Mouse (Mus musculus) kidney, embryonic 15.5 days (tissue): ENCODE results near the gene Hoxd3. TPM values are rescaled to one million over a fixed set of nuclear protein-coding genes. Genes with fewer than 3 reads are reported as not detected.
A peak's percentile ranks its signal among the peaks of the same experiment; 100 is the strongest.

Source experiments
- ATAC-seq: fragments of 200-750 bp; cut with Nextera tagmentation; replicated peaks from 2 replicates; pipeline ENCODE4 v1.8.0; 2017; ENCODE audit warnings: moderate TSS enrichment; ENCODE audit not compliant: low FRiP score
- H3K27ac ChIP-seq: fragments of 300-500 bp; sonication (generic); 2 replicates; pipeline ENCODE4 v1.5.1; 2015; ENCODE audit warnings: mild to moderate bottlenecking, inconsistent platforms
- H3K27me3 ChIP-seq: fragments of 300-500 bp; sonication (generic); 2 replicates; pipeline ENCODE4 v1.6.1; 2015; ENCODE audit warnings: inconsistent platforms
- H3K36me3 ChIP-seq: fragments of 300-500 bp; sonication (generic); 2 replicates; pipeline ENCODE4 v1.6.1; 2015; ENCODE audit warnings: inconsistent platforms
- H3K4me1 ChIP-seq: fragments of 300-500 bp; sonication (generic); 2 replicates; pipeline ENCODE4 v1.6.1; 2015; ENCODE audit warnings: inconsistent platforms
- H3K4me2 ChIP-seq: fragments of 300-500 bp; sonication (generic); 2 replicates; pipeline ENCODE4 v1.6.1; 2015; ENCODE audit warnings: moderate library complexity, mild to moderate bottlenecking, inconsistent platforms
- H3K4me3 ChIP-seq: fragments of 300-500 bp; sonication (generic); replicated peaks from 2 replicates; pipeline ENCODE4 v1.5.1; 2015; ENCODE audit warnings: mild to moderate bottlenecking, inconsistent platforms
- H3K9ac ChIP-seq: fragments of 300-500 bp; sonication (generic); 2 replicates; pipeline ENCODE4 v1.6.1; 2015; ENCODE audit warnings: mild to moderate bottlenecking, inconsistent platforms
- H3K9me3 ChIP-seq: fragments of 300-500 bp; sonication (generic); replicated peaks from 2 replicates; pipeline ENCODE4 v1.6.1; 2016; ENCODE audit warnings: inconsistent platforms
- whole genome bisulfite sequencing: fragments of 180-500 bp; shearing (Covaris S2); methylation state at CpG from one replicate; pipeline ENCODE4 v1.1.7; 2015; ENCODE audit warnings: mixed read lengths; 5-methylcytosine and 5-hydroxymethylcytosine counted together
- polyA plus RNA-seq: library from polyadenylated mRNA; unstranded; fragments of >200 nt; fragmentation: Nextera tagmentation; extraction: Ambion mirVana; gene quantifications from 2 replicates; pipeline ENCODE4 v1.2.1, GENCODE M21; 2015

Hoxd3 gene
- polyA plus RNA-seq, 1 experiment from 2014 or later = 15.2 TPM

GRCm38 (mm10) chr2:74672481-74673362, 39.0 kb upstream of the Hoxd3 start:
- Histone ChIP-seq H3K4me3 (peak overlapping the region; percentile 41), H3K9ac (no peak overlapping the region), H3K4me2 (peak overlapping the region; percentile 69), H3K27me3 (peaks cover 94% of the 10 kb centered on the region), H3K4me1 (peaks cover 66% of the 10 kb centered on the region), H3K36me3 (no peaks in the 10 kb centered on the region), H3K27ac (no peak overlapping the region), H3K9me3 (no peaks in the 10 kb centered on the region)
- 5% methylated on average over 40 of the region's 40 CpGs for WGBS
- peak; percentile 17 for ATAC-seq

GRCm38 (mm10) chr2:74673835-74674425, 37.8 kb upstream of the Hoxd3 start:
- H3K9me3 ChIP-seq = no peaks in the 10 kb centered on the region
- H3K4me3 ChIP-seq = no peak overlapping the region; the same call in 1 of the 2 replicates
- peaks cover 63% of the 10 kb centered on the region for H3K4me1 ChIP-seq
- no peak overlapping the region for H3K9ac ChIP-seq
- no peak overlapping the region for H3K27ac ChIP-seq
- ATAC-seq = no peak
- no peaks in the 10 kb centered on the region for H3K36me3 ChIP-seq
- H3K27me3 ChIP-seq = peaks cover 83% of the 10 kb centered on the region
- peak overlapping the region; percentile 26 for H3K4me2 ChIP-seq
- WGBS = 12% methylated on average over 24 of the region's 24 CpGs

- Histone ChIP-seq H3K9me3 (no peaks in the 10 kb centered on the region), H3K4me1 (peaks cover 72% of the 10 kb centered on the region), H3K36me3 (no peaks in the 10 kb centered on the region), H3K27me3 (peaks cover 81% of the 10 kb centered on the region), H3K4me2 (peak within 1 kb of the TSS; percentile 49), H3K9ac (peak within 1 kb of the TSS; percentile 37; the same call in 1 of the 2 replicates), H3K27ac (peak within 1 kb of the TSS; percentile 82), H3K4me3 (peak within 1 kb of the TSS; percentile 28)
- peak; percentile 7; the same call in 1 of the 2 replicates for ATAC-seq
- WGBS = 6% methylated on average over 47 of the region's 47 CpGs
Measured at GRCm38 (mm10) chr2:74674881-74675665, 36.7 kb upstream of the Hoxd3 start, which contains the start of gene Hoxd12. Gene Hoxd12, plus strand, starts transcription at chr2:74675013.

GRCm38 (mm10) chr2:74675666-74676282, 36.0 kb upstream of the Hoxd3 start:
- Histone ChIP-seq H3K27me3 (peaks cover 82% of the 10 kb centered on the region), H3K36me3 (no peaks in the 10 kb centered on the region), H3K9ac (peak overlapping the region; percentile 37; the same call in 1 of the 2 replicates), H3K4me2 (peak overlapping the region; percentile 49), H3K27ac (peak overlapping the region; percentile 82), H3K4me3 (peak overlapping the region; percentile 28), H3K4me1 (peaks cover 73% of the 10 kb centered on the region), H3K9me3 (no peaks in the 10 kb centered on the region)
- ATAC-seq = peak; percentile 0; the same call in 1 of the 2 replicates
- WGBS = 18% methylated on average over 24 of the region's 24 CpGs

GRCm38 (mm10) chr2:74676376-74677052, 35.2 kb upstream of the Hoxd3 start:
- H3K4me1 ChIP-seq = peaks cover 77% of the 10 kb centered on the region
- 21% methylated on average over 9 of the region's 9 CpGs for WGBS
- no peaks in the 10 kb centered on the region for H3K9me3 ChIP-seq
- H3K4me2 ChIP-seq = peak overlapping the region; percentile 49
- ATAC-seq = peak; percentile 44
- peaks cover 82% of the 10 kb centered on the region for H3K27me3 ChIP-seq
- peak overlapping the region; percentile 28 for H3K4me3 ChIP-seq
- H3K36me3 ChIP-seq = no peaks in the 10 kb centered on the region
- no peak overlapping the region for H3K9ac ChIP-seq
- peak overlapping the region; percentile 82 for H3K27ac ChIP-seq

GRCm38 (mm10) chr2:74677106-74677505, 34.6 kb upstream of the Hoxd3 start:
- Histone ChIP-seq H3K4me3 (no peak overlapping the region), H3K9me3 (no peaks in the 10 kb centered on the region), H3K27me3 (peaks cover 82% of the 10 kb centered on the region), H3K4me1 (peaks cover 82% of the 10 kb centered on the region), H3K9ac (no peak overlapping the region), H3K4me2 (peak overlapping the region; percentile 27; the same call in 1 of the 2 replicates), H3K36me3 (no peaks in the 10 kb centered on the region), H3K27ac (peak overlapping the region; percentile 82)
- ATAC-seq = no peak
- WGBS = 34% methylated on average over 2 of the region's 2 CpGs

- Histone ChIP-seq H3K36me3 (no peaks in the 10 kb centered on the region), H3K9ac (peak within 1 kb of the TSS; percentile 65), H3K4me3 (peak within 1 kb of the TSS; percentile 66), H3K4me2 (peak within 1 kb of the TSS; percentile 68), H3K27me3 (peaks cover 71% of the 10 kb centered on the region), H3K27ac (peak within 1 kb of the TSS; percentile 96), H3K9me3 (no peaks in the 10 kb centered on the region), H3K4me1 (peaks cover 81% of the 10 kb centered on the region)
- 6% methylated on average over 15 of the region's 15 CpGs for WGBS
- ATAC-seq = 0 out of 2 replicates have a peak, but pooled peaks have one; percentile 3
Measured at GRCm38 (mm10) chr2:74678891-74679595, 32.7 kb upstream of the Hoxd3 start, which contains the start of gene Hoxd11. Gene Hoxd11, plus strand, starts transcription at chr2:74679557.

- Histone ChIP-seq H3K4me1 (peaks cover 78% of the 10 kb centered on the region), H3K4me3 (peak overlapping the region; percentile 66)
- under 1% methylated on average over 26 of the region's 26 CpGs for WGBS
Measured at GRCm38 (mm10) chr2:74679596-74679971, 32.1 kb upstream of the Hoxd3 start.

GRCm38 (mm10) chr2:74679980-74680379, 31.7 kb upstream of the Hoxd3 start:
- peaks cover 66% of the 10 kb centered on the region for H3K27me3 ChIP-seq

More at GRCm38 (mm10) chr2:74679596-74679971, 32.1 kb upstream of the Hoxd3 start:
- Histone ChIP-seq H3K9ac (peak overlapping the region; percentile 65), H3K27me3 (peaks cover 68% of the 10 kb centered on the region), H3K27ac (peak overlapping the region; percentile 96), H3K9me3 (no peaks in the 10 kb centered on the region), H3K36me3 (no peaks in the 10 kb centered on the region), H3K4me2 (peak overlapping the region; percentile 68)
- no peak for ATAC-seq

GRCm38 (mm10) chr2:74680561-74681398, 30.9 kb upstream of the Hoxd3 start:
- ATAC-seq = no peak
- H3K36me3 ChIP-seq = no peaks in the 10 kb centered on the region
- H3K9me3 ChIP-seq = no peaks in the 10 kb centered on the region
- peaks cover 63% of the 10 kb centered on the region for H3K27me3 ChIP-seq
- peak overlapping the region; percentile 66 for H3K4me3 ChIP-seq
- H3K4me1 ChIP-seq = peaks cover 66% of the 10 kb centered on the region
- H3K9ac ChIP-seq = peak overlapping the region; percentile 88
- peak overlapping the region; percentile 96 for H3K27ac ChIP-seq
- peak overlapping the region; percentile 68 for H3K4me2 ChIP-seq
- 3% methylated on average over 21 of the region's 21 CpGs for WGBS

More at GRCm38 (mm10) chr2:74679980-74680379, 31.7 kb upstream of the Hoxd3 start:
- Histone ChIP-seq H3K4me1 (peaks cover 74% of the 10 kb centered on the region), H3K4me3 (peak overlapping the region; percentile 66), H3K4me2 (peak overlapping the region; percentile 68), H3K9ac (peak overlapping the region; percentile 65), H3K36me3 (no peaks in the 10 kb centered on the region), H3K27ac (peak overlapping the region; percentile 96), H3K9me3 (no peaks in the 10 kb centered on the region)
- WGBS = under 1% methylated on average over 23 of the region's 23 CpGs
- no peak for ATAC-seq
